26 mouse cellular contexts compared by ENCODE assay signal in genomic region chr5:21944579-21944978, GRCm38 (mm10).
DNase-seq lines count a peak whose midpoint lies in the region; ATAC-seq and TF ChIP-seq lines count a peak whose summit lies in the region.
"Had no signal": no experiment of that assay in that cellular context is flagged by ENCODE, and none has a peak within 500 bp of the region (broad histone marks: within the 10 kb centered on the region; RNA-seq: fewer than 3 reads in every experiment).

No protein-coding gene starts in this region.

- CTCF ChIA-PET in Patski (lab: Charles Lee) = no interaction called here

- WGBS in kidney, postnatal 0 days = 92% methylated on average over 1 of the region's 1 CpGs
- 92% methylated on average over 1 of the region's 1 CpGs for WGBS in lung, embryonic 14.5 days

- H3K4me1 ChIP-seq in kidney, postnatal 0 days (replicated peaks; ENCODE audit: insufficient read depth, low read length) = no peaks in the 10 kb centered on the region
- no peaks in the 10 kb centered on the region for H3K4me1 ChIP-seq in lung, embryonic 14.5 days (ENCODE audit: insufficient read depth)
- H3K4me1 ChIP-seq: embryonic facial prominence, embryonic 10.5 days; kidney, embryonic 15.5 days; limb, embryonic 13.5 days; liver, embryonic 15.5 days had no signal

- H3K36me3 ChIP-seq in kidney, postnatal 0 days (ENCODE audit: insufficient read depth, low read length) = no peaks in the 10 kb centered on the region
- H3K36me3 ChIP-seq in lung, embryonic 14.5 days (ENCODE audit: insufficient read depth) = no peaks in the 10 kb centered on the region
- H3K36me3 ChIP-seq: embryonic facial prominence, embryonic 10.5 days; heart, embryonic 13.5 days; kidney, embryonic 15.5 days; limb, embryonic 13.5 days; midbrain, embryonic 13.5 days had no signal

- H3K4me3 ChIP-seq in kidney, postnatal 0 days (replicated peaks; ENCODE audit: low read depth, low read length) = no peak overlapping the region
- H3K4me3 ChIP-seq in lung, embryonic 14.5 days (ENCODE audit: low read depth, low read length) = no peak overlapping the region
- H3K4me3 ChIP-seq: embryonic facial prominence, embryonic 10.5 days; heart, embryonic 13.5 days; kidney, embryonic 15.5 days; limb, embryonic 13.5 days; liver, embryonic 15.5 days; midbrain, embryonic 13.5 days had no signal

- peak; percentile 33 to 43 for DNase-seq in cerebellum, postnatal 10 days
- DNase-seq in cerebellum, adult 11 months = no peak
- peak; percentile 23 for DNase-seq in kidney, postnatal 0 days (ENCODE audit: low spot score)
- DNase-seq in kidney, postnatal 25 days = no peak
- no peak for DNase-seq in lung, embryonic 14.5 days
- DNase-seq in lung, postnatal 4 days = no peak
- no peak for DNase-seq in Patski (ENCODE audit: low read depth, low spot score)
- DNase-seq in right cerebral cortex, adult 18-20 months = no peak
- DNase-seq: adrenal gland, postnatal 14 days; cerebellum, adult 9-10 months; gastrocnemius, postnatal 25 days; heart, adult 18-20 months; heart, postnatal 36 days; kidney, adult 11 months; lung, postnatal 10 days; right cerebral cortex, postnatal 25 days; thymus, postnatal 14 days had no signal

- H3K27me3 ChIP-seq in kidney, postnatal 0 days (ENCODE audit: insufficient read depth, low read length) = no peaks in the 10 kb centered on the region
- H3K27me3 ChIP-seq in lung, embryonic 14.5 days (ENCODE audit: insufficient read depth, low read length) = no peaks in the 10 kb centered on the region
- H3K27me3 ChIP-seq in Patski = peaks cover 19% of the 10 kb centered on the region
- H3K27me3 ChIP-seq: heart, embryonic 13.5 days; kidney, embryonic 15.5 days; limb, embryonic 13.5 days; liver, embryonic 15.5 days; midbrain, embryonic 13.5 days had no signal

- H3K9me3 ChIP-seq in kidney, postnatal 0 days (replicated peaks; ENCODE audit: low read length) = no peaks in the 10 kb centered on the region
- H3K9me3 ChIP-seq in lung, embryonic 14.5 days (ENCODE audit: low read depth, low read length) = no peaks in the 10 kb centered on the region
- H3K9me3 ChIP-seq: embryonic facial prominence, embryonic 10.5 days; heart, embryonic 13.5 days; kidney, embryonic 15.5 days; limb, embryonic 13.5 days; liver, embryonic 15.5 days; midbrain, embryonic 13.5 days had no signal

- H3K27ac ChIP-seq in kidney, postnatal 0 days = no peak overlapping the region
- H3K27ac ChIP-seq in lung, embryonic 14.5 days (ENCODE audit: low read depth) = no peak overlapping the region
- H3K27ac ChIP-seq: embryonic facial prominence, embryonic 10.5 days; heart, embryonic 13.5 days; kidney, embryonic 15.5 days; limb, embryonic 13.5 days; liver, embryonic 15.5 days; midbrain, embryonic 13.5 days had no signal

- POLR2A ChIA-PET in Patski (lab: Charles Lee) = no interaction called here

- peak; percentile 57 for TF ChIP-seq CTCF in kidney, postnatal 0 days (IDR thresholded peaks at IDR 0.05; ENCODE audit: low read depth)
- TF ChIP-seq CTCF in lung, embryonic 14.5 days (IDR thresholded peaks at IDR 0.05; ENCODE audit: low read depth) = peak; percentile 10; the same call in 1 of the 2 replicates
- TF ChIP-seq CTCF in Patski (IDR thresholded peaks at IDR 0.05) = peak; percentile 51

- no peak overlapping the region for H3K9ac ChIP-seq in kidney, postnatal 0 days (ENCODE audit: low read depth, low read length)
- no peak overlapping the region for H3K9ac ChIP-seq in lung, embryonic 14.5 days
- H3K9ac ChIP-seq: heart, embryonic 13.5 days; kidney, embryonic 15.5 days; limb, embryonic 13.5 days; liver, embryonic 15.5 days; midbrain, embryonic 13.5 days had no signal

- H3K4me2 ChIP-seq in kidney, postnatal 0 days (ENCODE audit: low read length) = no peak overlapping the region
- H3K4me2 ChIP-seq in lung, embryonic 14.5 days = no peak overlapping the region
- H3K4me2 ChIP-seq: heart, embryonic 13.5 days; kidney, embryonic 15.5 days; limb, embryonic 13.5 days; liver, embryonic 15.5 days; midbrain, embryonic 13.5 days had no signal

- in situ Hi-C loops in Patski (cut with MboI; ENCODE audit: low pct_unique_long_range_greater_than_20kb) = no loop called here

- ATAC-seq in kidney, postnatal 0 days (replicated peaks; ENCODE audit: low FRiP score, low read depth) = no peak
- ATAC-seq in lung, embryonic 14.5 days (ENCODE audit: insufficient read depth) = no peak
- ATAC-seq in Patski = no peak
- ATAC-seq: CD4-positive, CD25-positive, alpha-beta regulatory T cell, adult 4 months; forebrain, embryonic 16.5 days; hindbrain, embryonic 16.5 days; midbrain, embryonic 13.5 days had no signal

Comparison
In these comparisons a context has a peak if more than half of its experiments do, and no peak if none do; other contexts are left out.
1. DNase-seq: peak in cerebellum, postnatal 10 days (2 of 2) and kidney, postnatal 0 days (single experiment); none in cerebellum, adult 11 months (single experiment), kidney, postnatal 25 days (0 of 2), lung, embryonic 14.5 days (single experiment), lung, postnatal 4 days (0 of 2), Patski (single experiment) and right cerebral cortex, adult 18-20 months (single experiment).
2. Peak in every context shown above with its lines, with median percentiles within 50 percentile points of each other: CTCF ChIP-seq.